Mouse (Mus musculus): ENCODE measurements around the gene Nap1l2. TPM values are rescaled to one million over a fixed set of nuclear protein-coding genes. Genes with fewer than 3 reads are reported as not detected.

Nap1l2 gene
- total and polyA plus RNA-seq, 3 experiments = not detected

DNA sequence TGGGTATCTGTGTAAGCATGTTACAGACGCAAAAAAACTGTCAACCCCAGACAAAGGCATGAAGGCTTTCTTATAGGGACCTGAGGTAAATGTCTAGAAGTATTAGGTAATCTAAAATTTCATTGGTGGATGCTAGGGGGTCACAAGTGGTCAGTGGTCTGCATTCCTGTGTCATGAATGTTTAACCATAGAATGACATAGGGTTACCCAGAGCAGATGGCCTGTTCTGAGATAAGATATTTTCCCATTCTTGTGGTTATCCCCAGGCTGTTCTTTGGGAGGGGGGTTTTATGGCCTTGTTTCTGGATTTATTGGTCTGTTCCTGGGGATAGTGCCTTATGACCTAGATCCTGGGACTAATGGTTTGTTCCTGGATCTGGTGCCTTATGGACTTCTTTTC lies 30.3 kb downstream of the Nap1l2 start:
- ATAC-seq (ENCODE audit: extremely low read depth, insufficient number of reproducible peaks, low FRiP score, poor library complexity, severe bottlenecking) = no peak
- DNase-seq (ENCODE audit: low spot score) = no peak

DNA sequence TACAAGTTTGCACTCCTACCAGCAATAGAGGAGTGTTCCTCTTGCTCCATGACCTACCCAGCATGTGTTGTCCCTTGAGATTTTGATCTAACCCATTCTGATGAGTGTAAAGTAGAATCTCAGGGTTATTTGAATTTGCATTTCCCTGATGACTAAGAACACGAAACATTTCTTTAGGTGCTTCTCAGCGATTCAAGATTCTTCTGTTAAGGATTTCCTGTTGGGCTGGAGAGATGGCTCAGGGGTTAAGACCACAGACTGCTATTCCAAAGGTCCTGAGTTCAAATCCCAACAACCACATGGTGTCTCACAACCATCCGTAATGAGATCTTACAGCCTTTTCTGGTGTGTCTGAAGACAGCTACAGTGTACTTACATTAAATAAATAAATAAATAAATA lies 47.9 kb downstream of the Nap1l2 start:
- Histone ChIP-seq H3K4me1 (ENCODE audit: insufficient read depth, low read depth, low read length) (no peaks in the 10 kb centered on the region), H3K9me3 (replicated peaks) (no peaks in the 10 kb centered on the region), H3K4me3 (ENCODE audit: low read depth, low read length) (no peak overlapping the region), H3K36me3 (replicated peaks) (no peaks in the 10 kb centered on the region), H3K27me3 (ENCODE audit: insufficient read depth, low read length) (no peaks in the 10 kb centered on the region)
- no peak for ATAC-seq (ENCODE audit: extremely low read depth, insufficient number of reproducible peaks, low FRiP score, poor library complexity, severe bottlenecking)
- no peak for DNase-seq (ENCODE audit: low spot score)
- TF ChIP-seq GATA1 (IDR thresholded peaks at IDR 0.05; ENCODE audit: borderline replicate concordance, low read length) = no peak
- TF ChIP-seq GATA2 (IDR thresholded peaks at IDR 0.05; ENCODE audit: borderline replicate concordance, low read depth, low read length) = no peak
- no peak for TF ChIP-seq TAL1 (conservative IDR thresholded peaks at IDR 0.05; ENCODE audit: low read depth, low read length)
- no peak for TF ChIP-seq CTCF (IDR thresholded peaks at IDR 0.05; ENCODE audit: low read depth, low read length)
- TF ChIP-seq POLR2AphosphoS5 (IDR thresholded peaks at IDR 0.05; ENCODE audit: insufficient replicate concordance, low read depth, low read length) = no peak

More for the DNA sequence above, 30.3 kb downstream of the Nap1l2 start:
- Histone ChIP-seq H3K4me3 (ENCODE audit: low read depth, low read length) (no peak overlapping the region), H3K36me3 (replicated peaks) (no peaks in the 10 kb centered on the region), H3K9me3 (replicated peaks) (no peaks in the 10 kb centered on the region), H3K27me3 (ENCODE audit: insufficient read depth, low read length) (no peaks in the 10 kb centered on the region), H3K4me1 (ENCODE audit: insufficient read depth, low read depth, low read length) (no peaks in the 10 kb centered on the region)
- no peak for TF ChIP-seq GATA1 (IDR thresholded peaks at IDR 0.05; ENCODE audit: borderline replicate concordance, low read length)

Other genes starting within 250 kb of the Nap1l2 start
- not detected in 2 replicates for gene Cdx4, start 134.8 kb upstream of the Nap1l2 start, total RNA-seq (2014; fragmentation: Nextera tagmentation)
- not detected in 2 replicates for gene Cdx4, start 134.8 kb upstream of the Nap1l2 start, total RNA-seq (2017)
- gene Cdx4, start 134.8 kb upstream of the Nap1l2 start, polyA plus RNA-seq (2012) = not detected in 2 replicates
- gene Chic1, start 169.8 kb upstream of the Nap1l2 start, total RNA-seq (2014; fragmentation: Nextera tagmentation) = not detected in 2 replicates
- gene Chic1, start 169.8 kb upstream of the Nap1l2 start, total RNA-seq (2017) = 0.05 TPM in 1 of 2 replicates, not detected in the other
- gene Chic1, start 169.8 kb upstream of the Nap1l2 start, polyA plus RNA-seq (2012) = not detected in 2 replicates
- gene Tsx, start 227.8 kb upstream of the Nap1l2 start, total RNA-seq (2014; fragmentation: Nextera tagmentation) = not detected in 2 replicates
- not detected in 2 replicates for gene Tsx, start 227.8 kb upstream of the Nap1l2 start, total RNA-seq (2017)
- not detected in 2 replicates for gene Tsx, start 227.8 kb upstream of the Nap1l2 start, polyA plus RNA-seq (2012)
- 22.2 and 22.7 TPM in 2 replicates for gene Gm26992, start 235.4 kb upstream of the Nap1l2 start, total RNA-seq (2014; fragmentation: Nextera tagmentation)
- not detected in 2 replicates for gene Gm26992, start 235.4 kb upstream of the Nap1l2 start, total RNA-seq (2017)
- gene Gm26992, start 235.4 kb upstream of the Nap1l2 start, polyA plus RNA-seq (2012) = not detected in 2 replicates

Measured in G1E (cell line).